Mouse (Mus musculus): ENCODE results near the gene Cacna1b. TPM values are rescaled to one million over a fixed set of nuclear protein-coding genes. Genes with fewer than 3 reads are reported as not detected.

Gene Cacna1b
- total RNA-seq, 2 experiments from 2014 or later: 108 to 125 TPM

GRCm38 (mm10) chr2:24733157-24733556 lies 29.8 kb downstream of the Cacna1b start:
- intact Hi-C loops (cut with DNase I): no loop called here
- no peak for DNase-seq (ENCODE audit: low spot score in 2 of 2)

GRCm38 (mm10) chr2:24725865-24726264 lies 37.1 kb downstream of the Cacna1b start:
- DNase-seq (ENCODE audit: low spot score in 2 of 2): no peak
- intact Hi-C loops (cut with DNase I): loop anchor here (2.0 kb wide), 1 partner anchor 59 kb away; no protein-coding TSS in a partner anchor

- intact Hi-C loops (cut with DNase I): no loop called here
These were observed 43.1 kb downstream of the Cacna1b start for GRCm38 (mm10) chr2:24719645-24720379.

GRCm38 (mm10) chr2:24718906-24719305 lies 44.0 kb downstream of the Cacna1b start:
- intact Hi-C loops (cut with DNase I): no loop called here

More at GRCm38 (mm10) chr2:24719645-24720379, 43.1 kb downstream of the Cacna1b start:
- DNase-seq (ENCODE audit: low spot score in 2 of 2): no peak

GRCm38 (mm10) chr2:24717963-24718362 lies 45.0 kb downstream of the Cacna1b start:
- intact Hi-C loops (cut with DNase I): no loop called here
- DNase-seq (ENCODE audit: low spot score in 2 of 2): no peak

More at GRCm38 (mm10) chr2:24718906-24719305, 44.0 kb downstream of the Cacna1b start:
- no peak for DNase-seq (ENCODE audit: low spot score in 2 of 2)

- DNase-seq (ENCODE audit: low spot score in 2 of 2): peak; percentile 61 to 63
- intact Hi-C loops (cut with DNase I): no loop called here
These were observed 45.5 kb downstream of the Cacna1b start for GRCm38 (mm10) chr2:24717461-24717860.

- intact Hi-C loops (cut with DNase I): no loop called here
- DNase-seq (ENCODE audit: low spot score in 2 of 2): no peak
These were observed 57.0 kb downstream of the Cacna1b start for GRCm38 (mm10) chr2:24705929-24706328.

GRCm38 (mm10) chr2:24702208-24702957 lies 60.6 kb downstream of the Cacna1b start:
- intact Hi-C loops (cut with DNase I): no loop called here
- no peak for DNase-seq (ENCODE audit: low spot score in 2 of 2)

GRCm38 (mm10) chr2:24697281-24697980 lies 65.5 kb downstream of the Cacna1b start:
- intact Hi-C loops (cut with DNase I): no loop called here
- DNase-seq (ENCODE audit: low spot score in 2 of 2): no peak

- intact Hi-C loops (cut with DNase I): no loop called here
- DNase-seq (ENCODE audit: low spot score in 2 of 2): no peak
These were observed 70.6 kb downstream of the Cacna1b start for GRCm38 (mm10) chr2:24692371-24692770.

- intact Hi-C loops (cut with DNase I): no loop called here
- DNase-seq (ENCODE audit: low spot score in 2 of 2): no peak
These were observed 72.6 kb downstream of the Cacna1b start for GRCm38 (mm10) chr2:24690356-24690755.

- intact Hi-C loops (cut with DNase I): no loop called here
- peak in 1 of 2 experiments; percentile 37 for DNase-seq (ENCODE audit: low spot score in 2 of 2)
These were observed 77.6 kb downstream of the Cacna1b start for GRCm38 (mm10) chr2:24685347-24685746.

- intact Hi-C loops (cut with DNase I): no loop called here
- no peak for DNase-seq (ENCODE audit: low spot score in 2 of 2)
These were observed 78.2 kb downstream of the Cacna1b start for GRCm38 (mm10) chr2:24684796-24685195.

GRCm38 (mm10) chr2:24683266-24683665 lies 79.7 kb downstream of the Cacna1b start:
- DNase-seq (ENCODE audit: low spot score in 2 of 2): no peak
- intact Hi-C loops (cut with DNase I): no loop called here

GRCm38 (mm10) chr2:24680731-24681130 lies 82.2 kb downstream of the Cacna1b start:
- intact Hi-C loops (cut with DNase I): no loop called here
- no peak for DNase-seq (ENCODE audit: low spot score in 2 of 2)

GRCm38 (mm10) chr2:24680176-24680575 lies 82.8 kb downstream of the Cacna1b start:
- intact Hi-C loops (cut with DNase I): no loop called here
- peak in 1 of 2 experiments; percentile 31 for DNase-seq (ENCODE audit: low spot score in 2 of 2)

- intact Hi-C loops (cut with DNase I): no loop called here
These were observed 83.8 kb downstream of the Cacna1b start for GRCm38 (mm10) chr2:24679012-24679651.

GRCm38 (mm10) chr2:24678538-24678937 lies 84.4 kb downstream of the Cacna1b start:
- no peak for DNase-seq (ENCODE audit: low spot score in 2 of 2)
- intact Hi-C loops (cut with DNase I): no loop called here

More at GRCm38 (mm10) chr2:24679012-24679651, 83.8 kb downstream of the Cacna1b start:
- peak; percentile 54 to 65 for DNase-seq (ENCODE audit: low spot score in 2 of 2)

- intact Hi-C loops (cut with DNase I): no loop called here
- DNase-seq (ENCODE audit: low spot score in 2 of 2): no peak
These were observed 84.8 kb downstream of the Cacna1b start for GRCm38 (mm10) chr2:24678110-24678509.

Measured in left cerebral cortex, postnatal 14 days (tissue).